Mouse (Mus musculus) megakaryocyte-erythroid progenitor cell, adult 5-6 weeks (primary cell): Measurements from ENCODE around the gene Gfy. TPM values are rescaled to one million over a fixed set of nuclear protein-coding genes. Genes with fewer than 3 reads are reported as not detected.
A peak's percentile ranks its signal among the peaks of the same experiment; 100 is the strongest.
"Not testable (repeated sequence)": the region's sequence is repeated elsewhere in the genome, so short reads cannot be mapped to it uniquely, and the experiment has no call there.

Experiments
- ATAC-seq: replicated peaks from 2 replicates; pipeline ENCODE4 v1.8.0; 2016; ENCODE audit warnings: mild to moderate bottlenecking, inconsistent platforms; ENCODE audit not compliant: severe bottlenecking, poor library complexity, low FRiP score, low TSS enrichment
- total RNA-seq, 2 experiments: library from RNA; stranded (forward) in 1 of 2; stranded (reverse) in 1 of 2; fragments of 200-1000, 215-1000 nt in 1 of 2; fragments of >200 nt in 1 of 2; fragmentation: Nextera tagmentation in 1 of 2; gene quantifications; 2 replicates each; pipeline ENCODE4 v1.2.3; 2014 to 2017

The Gfy gene
- total RNA-seq, 2 experiments from 2014 or later: 1.9 TPM; not detected in 1

DNA sequence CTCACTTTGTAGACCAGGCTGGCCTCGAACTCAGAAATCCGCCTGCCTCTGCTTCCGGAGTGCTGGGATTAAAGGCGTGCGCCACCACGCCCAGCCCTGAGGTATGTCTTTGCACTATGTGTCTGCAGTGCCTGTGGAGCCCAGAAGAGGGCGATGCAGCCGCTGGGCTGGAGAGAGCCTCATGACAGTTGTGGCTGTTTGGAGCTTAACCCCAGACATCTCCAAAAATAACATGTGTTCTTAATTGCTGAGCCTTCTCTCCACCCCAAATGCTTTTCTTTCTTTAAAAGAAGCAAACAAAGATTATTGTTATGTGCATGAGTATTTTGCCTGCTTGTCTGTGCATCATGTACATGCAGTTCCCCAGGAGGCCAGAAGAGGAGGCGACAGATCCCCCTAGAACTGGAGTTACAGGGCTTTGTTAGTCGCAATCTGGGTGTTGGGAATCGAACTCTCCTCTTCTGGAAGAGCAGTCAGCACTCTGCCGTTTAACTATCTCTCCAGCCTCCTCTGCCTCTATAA lies 24.3 kb downstream of the Gfy start:
- peak; percentile 56 for ATAC-seq

DNA sequence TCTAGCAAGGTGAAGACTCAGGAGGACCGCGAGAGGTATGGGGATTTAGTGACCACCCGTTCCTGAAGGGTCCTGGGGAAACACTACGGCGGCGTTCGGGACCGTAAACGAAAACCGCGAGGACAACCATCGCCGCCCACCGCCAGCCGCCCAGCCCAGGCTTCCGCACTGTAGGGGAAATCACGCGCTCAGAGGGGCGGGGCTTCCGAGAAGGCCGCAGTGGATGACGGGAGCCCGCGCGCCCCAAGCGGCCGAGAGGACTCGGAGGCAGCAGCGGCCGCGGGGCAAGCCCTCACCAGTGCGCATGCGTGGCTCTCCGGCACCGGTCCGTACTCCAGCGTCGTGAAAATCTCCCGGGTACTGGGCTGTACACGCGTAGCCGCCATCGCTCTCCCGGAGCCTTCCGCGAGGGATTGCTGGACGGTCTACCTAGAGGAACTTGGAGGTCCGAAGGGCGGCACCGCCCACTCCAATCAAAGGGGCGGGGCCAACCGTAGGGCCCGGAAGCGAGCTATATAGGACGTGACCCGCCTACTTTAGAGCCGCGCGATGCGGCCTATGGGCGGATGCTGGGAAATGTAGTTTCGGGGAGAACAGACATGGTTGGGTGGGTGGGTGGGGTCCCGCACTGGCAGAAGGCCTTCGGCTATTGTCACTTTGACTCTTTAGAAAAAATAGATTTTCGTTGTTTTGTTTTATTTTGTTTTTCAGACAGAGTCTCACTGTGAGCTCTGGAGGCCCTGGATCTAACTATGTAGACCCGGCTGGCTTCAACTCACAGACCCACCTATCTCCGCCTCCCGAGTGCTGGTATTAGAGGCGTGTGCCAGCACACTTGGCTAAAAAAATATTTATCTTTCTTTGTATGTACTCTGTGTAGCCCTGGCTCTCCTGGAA lies 25.0 kb downstream of the Gfy start, which contains the start of the genes Pih1d1 and Aldh16a1:
Gene Pih1d1 (plus strand): TSS at position 208 of the 897 bp plus-strand sequence.
Gene Aldh16a1 (minus strand): TSS at position 489 of the 897 bp plus-strand sequence.
- peak; percentile 93 for ATAC-seq

DNA sequence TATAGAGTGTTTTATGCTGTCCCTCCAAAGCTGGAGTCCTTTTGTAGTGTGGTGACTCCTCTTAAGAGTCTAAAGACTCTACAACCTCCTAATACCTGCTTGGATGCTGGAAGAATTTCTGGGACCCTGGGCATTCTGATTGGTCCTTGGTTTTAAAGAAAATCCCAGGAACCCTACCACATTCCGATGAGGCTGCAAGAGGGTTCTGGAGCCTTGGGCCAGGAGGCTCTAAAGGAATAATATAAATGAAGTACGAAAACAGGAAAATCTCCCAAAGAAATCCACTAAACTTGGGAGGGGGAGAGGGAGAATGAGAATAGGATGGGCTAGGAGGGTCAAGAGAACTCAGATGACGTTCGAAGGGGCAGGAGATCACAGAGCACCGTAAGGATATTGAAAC lies 25.8 kb downstream of the Gfy start:
- no peak for ATAC-seq

DNA sequence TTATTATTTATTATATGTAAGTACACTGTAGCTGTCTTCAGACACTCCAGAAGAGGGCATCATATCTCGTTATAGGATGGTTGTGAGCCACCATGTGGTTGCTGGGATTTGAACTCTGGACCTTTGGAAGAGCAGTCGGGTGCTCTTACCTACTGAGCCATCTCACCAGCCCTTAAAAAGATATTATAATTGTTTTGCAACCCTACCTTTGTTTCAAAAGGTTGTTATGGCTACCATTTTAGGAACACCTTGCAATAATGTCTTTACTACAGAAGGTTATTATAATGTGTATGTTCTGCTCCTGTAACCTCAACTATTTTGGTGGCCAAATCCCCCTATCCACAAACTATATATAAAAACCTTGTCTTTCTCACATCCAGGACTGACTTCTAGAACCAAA lies 26.3 kb downstream of the Gfy start:
- not testable (repeated sequence) for ATAC-seq

DNA sequence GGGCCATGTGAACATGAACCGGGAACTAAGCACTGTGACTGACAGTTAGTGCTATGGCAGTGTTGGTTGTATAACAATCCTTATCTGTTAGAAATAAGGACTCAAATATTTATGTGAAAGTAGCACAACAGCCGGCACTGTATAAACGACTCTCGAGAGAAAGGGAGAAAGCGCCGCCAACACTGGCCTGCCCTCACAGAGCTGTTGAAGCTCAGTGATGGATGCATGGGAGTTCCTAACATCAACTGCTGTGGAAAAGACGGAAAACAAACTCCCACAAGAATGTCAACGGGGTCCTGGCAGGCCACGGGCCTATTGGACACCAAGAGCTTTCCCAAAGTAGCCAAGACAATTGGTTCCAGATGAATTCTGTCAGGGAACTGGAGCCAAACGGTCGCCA lies 28.1 kb downstream of the Gfy start:
- no peak for ATAC-seq

DNA sequence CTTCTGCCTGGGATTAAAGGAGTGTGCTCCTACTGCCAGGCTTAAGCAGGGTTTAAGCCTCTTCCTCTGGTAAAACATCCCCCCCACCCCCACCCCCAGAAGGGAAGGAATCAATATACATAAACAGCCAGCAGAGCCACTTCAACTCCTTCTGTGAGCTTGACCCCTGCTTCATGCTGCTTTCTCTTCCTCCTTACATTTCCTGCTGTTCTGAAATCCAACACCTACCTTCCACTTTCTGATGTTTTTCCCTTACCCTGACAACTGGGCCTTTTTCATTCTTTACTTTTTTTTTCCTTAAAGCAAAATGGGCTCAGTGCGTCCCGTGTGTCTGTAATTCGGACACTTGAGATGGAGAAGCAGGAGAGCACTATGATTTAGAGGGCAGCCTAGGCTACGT lies 29.0 kb downstream of the Gfy start:
- ATAC-seq: no peak

DNA sequence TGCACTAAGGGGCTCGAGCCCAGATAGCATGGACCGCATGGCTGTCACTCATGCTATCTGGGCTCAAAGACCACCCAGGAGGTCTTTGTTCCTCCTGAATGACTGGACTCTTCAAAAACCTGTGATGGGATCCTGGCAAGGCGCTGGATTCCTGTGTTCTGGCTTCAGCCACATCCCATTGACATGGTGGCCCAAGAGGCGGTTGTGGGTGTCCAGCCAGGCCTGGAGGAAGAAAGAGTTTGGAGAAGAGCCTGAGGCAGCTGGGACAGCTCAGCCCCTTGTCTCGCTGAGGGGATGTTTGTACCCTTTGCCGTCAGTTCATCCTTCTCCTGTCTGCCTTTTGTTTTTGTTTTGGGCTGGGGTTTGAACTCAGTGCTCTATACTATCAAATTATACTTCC lies 29.8 kb downstream of the Gfy start:
- no peak for ATAC-seq

DNA sequence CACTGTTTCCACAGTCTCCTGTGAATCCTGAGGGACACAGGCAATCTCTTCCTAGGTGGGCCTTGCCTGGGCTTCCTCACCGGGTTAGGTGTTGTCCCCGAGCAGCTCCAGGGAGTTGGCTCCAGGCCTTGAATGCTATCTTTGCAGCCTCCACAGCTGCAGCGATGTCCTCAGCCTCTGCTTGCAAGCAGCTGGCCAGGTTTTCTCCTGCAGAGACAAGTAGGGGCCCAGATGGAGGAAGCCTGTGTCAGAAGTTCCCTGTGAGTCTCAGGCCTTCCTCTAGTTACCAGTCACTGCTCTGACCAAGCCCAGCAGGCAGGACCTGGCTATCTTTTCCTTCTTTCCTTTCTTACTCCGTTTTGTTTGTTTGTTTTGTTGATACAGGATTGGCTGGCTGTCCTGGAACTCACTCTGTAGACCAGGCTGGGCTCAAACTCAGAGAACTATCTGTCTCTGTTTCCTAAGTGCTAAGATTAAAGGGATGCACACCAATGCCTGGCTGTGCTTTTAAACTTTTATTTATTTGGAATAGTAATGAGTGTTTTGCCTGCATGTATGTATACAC lies 30.8 kb downstream of the Gfy start:
- no peak for ATAC-seq

DNA sequence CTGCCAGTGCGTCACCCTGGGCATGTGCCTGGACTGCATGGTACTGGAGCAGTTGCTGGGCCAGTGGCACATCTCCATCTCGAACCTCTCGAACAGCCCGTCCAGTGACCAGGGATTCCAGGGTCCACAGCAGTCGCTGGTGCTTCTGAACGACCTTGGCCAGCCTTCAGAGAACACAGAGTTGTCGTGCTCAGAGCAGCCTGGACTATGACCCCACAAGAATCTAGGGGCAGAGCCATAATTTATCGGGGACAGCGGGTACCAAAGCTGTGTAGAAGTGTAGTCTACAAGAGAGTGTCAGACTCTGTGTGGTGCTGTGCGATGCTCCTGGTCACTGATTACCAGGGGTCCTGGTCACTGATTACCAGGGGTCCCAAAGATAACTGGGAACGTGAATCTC lies 31.5 kb downstream of the Gfy start:
- ATAC-seq: no peak

DNA sequence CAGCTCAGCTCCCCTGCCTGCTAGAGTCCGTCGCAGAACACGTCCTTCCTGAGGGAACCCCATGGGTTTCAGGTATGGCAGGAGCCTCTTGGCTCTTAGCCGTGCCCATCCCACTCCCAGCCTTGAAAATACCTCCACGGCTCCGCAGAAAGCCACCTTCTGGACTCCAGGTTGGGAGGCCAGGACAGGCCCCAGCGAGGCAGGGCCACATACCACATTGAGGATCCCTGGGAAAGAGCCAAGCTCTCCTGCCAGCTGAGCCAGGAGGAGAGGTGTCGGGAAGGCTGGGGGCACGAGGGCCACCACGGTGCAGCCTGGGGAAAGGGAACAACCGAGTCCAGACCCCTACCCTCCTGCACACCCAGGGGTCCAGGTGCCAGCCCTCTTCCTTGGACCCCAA lies 32.1 kb downstream of the Gfy start:
- ATAC-seq: no peak

DNA sequence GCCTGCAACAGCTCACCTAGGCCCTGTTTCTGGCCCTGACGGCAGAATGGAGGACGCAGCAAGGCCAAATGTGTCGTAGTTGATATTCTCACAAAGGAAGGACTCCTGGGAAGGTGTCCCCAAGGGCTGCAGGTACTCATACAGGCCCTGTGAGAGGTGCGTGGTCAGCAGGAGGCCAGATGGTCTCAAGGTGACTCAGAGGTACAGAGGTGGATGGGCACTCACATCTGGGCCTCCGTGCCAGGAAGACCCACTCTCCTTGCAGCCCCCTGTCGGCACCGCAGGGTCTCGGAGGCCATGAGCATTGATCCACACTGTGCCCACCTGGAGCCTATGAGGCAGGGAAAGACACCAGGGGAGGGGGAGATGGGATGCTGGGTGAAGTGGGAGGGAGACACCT lies 33.9 kb downstream of the Gfy start:
- no peak for ATAC-seq

DNA sequence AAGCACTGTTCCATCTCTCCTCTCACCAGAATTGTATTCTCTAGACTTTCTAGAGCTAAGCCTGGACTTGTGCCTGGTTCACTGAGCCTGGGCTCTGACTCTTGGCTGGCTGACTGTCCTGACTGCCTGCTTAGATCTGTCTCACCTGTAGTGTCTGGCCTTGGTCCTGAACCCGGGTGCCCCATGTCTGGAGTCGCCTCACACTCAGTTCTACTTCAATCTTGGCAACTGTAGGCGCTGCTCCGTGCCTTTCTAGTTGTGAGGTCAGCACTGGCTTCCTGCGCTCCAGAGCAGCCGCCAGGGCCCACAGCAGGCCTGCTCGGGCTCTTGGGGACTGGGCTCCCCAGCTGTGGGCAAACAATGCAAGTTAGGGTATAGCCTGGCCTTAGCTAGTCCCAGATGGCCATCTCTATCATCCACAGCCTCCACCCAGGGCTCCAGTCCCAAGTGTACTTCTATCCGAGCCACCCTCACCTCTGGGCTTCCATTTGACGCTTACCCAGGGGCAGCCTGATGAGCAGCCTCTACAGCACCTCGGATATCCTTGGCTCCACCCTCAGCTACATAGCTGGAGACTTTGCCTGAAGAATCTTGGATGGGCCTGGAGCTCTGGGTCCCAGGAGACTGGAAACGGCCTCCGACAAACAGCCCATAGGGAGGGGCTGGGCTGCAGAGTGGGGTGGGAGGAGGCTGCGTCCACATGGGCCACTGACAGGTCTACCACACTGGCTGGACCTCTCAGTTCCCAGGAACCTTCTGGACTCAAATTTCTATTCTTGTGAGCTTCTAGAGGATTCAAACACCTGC lies 34.8 kb downstream of the Gfy start:
- no peak for ATAC-seq

DNA sequence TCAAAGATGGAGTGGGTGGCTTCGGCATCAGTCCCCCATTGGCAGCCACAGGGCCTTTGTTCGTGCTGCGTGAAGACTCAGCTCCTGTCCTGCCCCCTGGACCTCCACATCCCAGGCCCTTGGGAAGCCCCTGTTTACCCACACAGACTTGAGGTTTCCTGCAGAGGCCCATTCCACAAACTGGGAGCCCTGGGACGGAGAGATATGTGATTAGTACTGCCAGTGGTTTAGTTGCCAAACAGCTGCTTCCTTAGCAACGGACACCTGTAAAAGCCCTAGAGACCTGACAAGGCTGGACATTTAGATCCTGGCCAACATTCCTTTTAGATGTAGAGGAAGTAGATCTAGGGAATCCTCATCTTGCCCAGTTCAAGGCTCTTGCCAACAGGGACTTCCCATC lies 37.5 kb downstream of the Gfy start:
- no peak for ATAC-seq

DNA sequence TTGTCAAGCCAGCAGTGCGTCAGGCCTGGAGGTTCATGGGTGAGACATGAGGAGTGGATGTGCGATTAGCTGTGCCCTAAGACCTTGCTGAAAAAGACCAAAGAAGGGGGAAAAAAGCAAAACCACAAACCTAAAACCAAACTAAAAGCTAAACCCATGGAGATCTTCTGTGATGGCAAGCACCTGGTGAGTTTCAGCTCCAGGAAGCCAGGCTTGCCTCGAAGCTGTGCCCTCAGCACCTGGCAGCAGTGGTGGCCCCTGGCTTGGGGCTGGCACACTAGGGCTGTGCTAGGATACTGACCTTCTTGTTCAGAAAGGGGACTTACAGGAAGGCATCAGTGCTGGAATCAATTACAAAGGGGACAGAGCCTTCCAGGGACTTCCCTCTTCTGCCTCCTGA lies 38.0 kb downstream of the Gfy start:
- ATAC-seq: no peak

DNA sequence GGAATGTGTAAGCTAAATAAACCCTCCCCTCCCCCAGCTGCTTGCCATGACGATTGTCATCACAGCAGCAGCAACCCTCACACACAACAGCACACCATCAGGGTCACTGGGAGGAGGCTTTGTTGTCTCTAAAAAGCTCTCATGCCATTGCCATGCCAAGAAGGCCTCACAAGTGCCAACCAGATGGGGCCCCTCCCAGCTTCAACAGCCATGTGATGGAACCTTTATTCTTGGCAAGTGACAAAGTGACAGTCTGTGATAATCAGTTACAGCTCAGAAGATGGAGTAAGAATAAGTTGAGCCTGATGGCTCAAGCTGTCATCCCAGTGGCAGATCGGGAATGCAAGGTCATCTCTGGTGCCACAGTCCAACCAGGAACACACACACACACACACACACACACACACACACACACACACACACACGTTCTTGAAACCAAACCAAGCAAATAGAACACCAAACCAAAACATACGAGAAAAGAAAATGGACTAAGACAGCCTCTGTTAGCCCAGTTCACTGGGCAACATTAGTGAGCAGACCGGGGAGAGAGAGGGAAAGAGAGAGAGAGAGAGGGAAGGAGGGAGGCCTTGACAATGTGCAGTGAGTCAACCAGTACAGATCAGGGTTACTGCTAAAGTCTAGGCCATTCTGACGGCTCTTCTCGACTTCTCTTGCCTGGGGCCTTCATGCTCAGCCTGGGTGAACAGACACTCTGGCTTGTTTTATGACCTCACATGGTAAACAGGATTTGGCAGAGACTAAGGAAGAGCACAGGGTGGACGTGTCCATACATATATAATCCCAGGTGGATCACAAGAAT lies 39.3 kb downstream of the Gfy start:
- peak; percentile 15; the same call in 1 of the 2 replicates for ATAC-seq

DNA sequence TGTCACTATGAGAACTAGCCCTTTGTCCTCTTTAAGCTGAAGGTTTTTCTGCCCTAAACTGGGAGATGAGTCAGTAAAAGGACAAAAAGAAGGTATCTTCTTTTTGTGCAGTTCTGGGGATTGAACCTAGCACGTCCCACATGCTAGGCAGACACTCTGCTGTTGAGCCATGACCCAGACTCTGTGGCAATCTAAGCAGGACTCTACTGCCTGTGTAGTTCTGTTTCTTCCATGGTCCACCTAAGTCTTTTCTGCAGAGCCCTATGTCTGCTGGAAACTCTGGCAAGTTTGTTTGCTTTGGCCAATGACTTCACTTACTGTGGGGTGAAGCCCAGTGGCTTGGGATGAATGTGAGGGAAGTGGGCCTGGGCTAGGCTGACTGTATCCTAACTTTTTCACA lies 41.0 kb downstream of the Gfy start:
- ATAC-seq: no peak

DNA sequence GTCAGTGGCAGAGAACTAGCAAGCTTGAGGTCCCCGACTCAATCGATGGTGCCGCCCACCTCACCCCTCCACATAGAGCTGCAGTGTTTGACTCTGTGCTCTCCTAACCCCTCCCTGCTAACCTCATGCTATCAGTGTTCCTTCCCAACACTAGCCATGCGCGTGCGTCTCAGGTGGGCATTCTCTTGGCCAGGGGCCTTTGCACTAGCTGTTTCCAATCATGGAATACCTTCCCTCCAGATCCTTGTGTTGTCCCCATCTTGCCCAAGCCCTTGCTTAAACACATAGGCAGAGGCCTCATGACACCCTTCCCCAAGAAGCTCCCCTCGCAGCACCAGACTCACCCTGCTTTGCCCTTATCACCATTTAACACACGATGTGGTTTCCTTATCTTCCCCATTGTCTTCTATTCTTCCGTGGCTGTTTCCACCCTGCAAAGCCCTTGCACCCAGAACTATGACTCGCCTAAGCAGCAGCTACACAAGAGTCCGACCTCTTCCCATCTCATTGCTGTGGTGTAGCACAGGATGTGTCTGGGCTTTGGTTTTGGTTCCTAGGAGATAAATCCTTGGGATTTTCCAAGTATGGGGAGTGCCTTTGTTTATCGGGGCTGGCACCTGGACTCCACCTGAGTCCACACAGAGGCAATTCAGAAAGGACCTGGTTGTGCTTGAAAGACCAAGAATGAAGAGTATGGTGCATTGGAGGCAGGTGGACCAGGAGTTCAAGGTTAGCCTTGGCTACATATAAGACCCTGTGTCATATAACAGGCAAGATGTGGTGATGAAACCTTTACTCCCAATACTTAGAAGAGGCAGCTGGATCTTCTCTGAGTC lies 42.0 kb downstream of the Gfy start:
- ATAC-seq: peak; percentile 72

DNA sequence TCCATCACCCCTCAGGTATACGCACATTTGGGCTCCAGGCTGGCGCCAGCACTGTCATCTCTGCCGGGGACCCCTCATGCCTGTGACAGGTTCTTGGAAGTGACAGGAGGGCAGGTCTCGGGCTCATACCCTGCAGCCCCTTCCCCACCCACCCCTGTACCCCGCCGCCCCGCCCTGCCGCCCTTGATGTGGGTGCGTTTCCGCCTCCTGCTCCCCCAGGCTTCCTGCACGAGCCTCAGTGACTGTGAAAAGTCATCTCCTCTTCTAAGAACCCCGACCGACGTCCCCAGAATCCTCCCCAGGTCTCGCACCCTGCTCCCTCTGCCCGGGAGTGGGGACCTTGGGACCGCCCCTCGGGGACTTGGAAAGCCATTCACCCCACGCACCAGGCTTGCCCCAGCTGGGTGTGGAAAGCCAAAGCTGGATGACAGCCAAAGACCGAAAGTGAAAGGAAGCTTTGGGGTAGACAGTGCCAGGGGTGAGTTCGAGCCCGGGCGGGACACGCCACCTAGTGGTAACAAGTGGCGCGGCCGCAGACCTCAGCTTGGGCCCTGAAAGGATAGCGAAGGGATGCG lies 43.3 kb downstream of the Gfy start, which contains the start of the genes Gm45713 and Flt3l:
Gene Gm45713 (minus strand): TSS at position 239 of the 575 bp plus-strand sequence.
Gene Flt3l (minus strand): TSS at position 440 of the 575 bp plus-strand sequence.
- peak; percentile 44 for ATAC-seq
